Mouse (Mus musculus) forebrain, postnatal 0 days (tissue): ENCODE measurements around the gene Lima1. TPM values are rescaled to one million over a fixed set of nuclear protein-coding genes. Genes with fewer than 3 reads are reported as not detected.

Source experiments
- ATAC-seq: fragments of 200-750 bp; cut with Nextera tagmentation; 2 replicates; pipeline ENCODE4 v1.8.0; 2017; ENCODE audit warnings: mild to moderate bottlenecking, moderate library complexity
- DNase-seq: peaks from one replicate; pipeline ENCODE4 v3.0.0-alpha.2; 2015
- H3K27ac ChIP-seq: fragments of 300-500 bp; sonication (generic); 2 replicates; pipeline ENCODE4 v1.5.1; 2014; ENCODE audit warnings: low read depth, mild to moderate bottlenecking, antibody characterized with exemption, low read length, moderate library complexity, mixed read lengths
- H3K27me3 ChIP-seq: fragments of 300-500 bp; sonication (generic); 2 replicates; pipeline ENCODE4 v1.6.1; 2014; ENCODE audit warnings: mild to moderate bottlenecking, low read length, mixed read lengths; ENCODE audit not compliant: insufficient read depth
- H3K36me3 ChIP-seq: fragments of 300-500 bp; sonication (generic); 2 replicates; pipeline ENCODE4 v1.6.1; 2014; ENCODE audit warnings: mild to moderate bottlenecking, moderate library complexity; ENCODE audit not compliant: insufficient read depth
- H3K4me1 ChIP-seq: fragments of 300-500 bp; sonication (generic); 2 replicates; pipeline ENCODE4 v1.6.1; 2014; ENCODE audit warnings: antibody characterized with exemption; ENCODE audit not compliant: insufficient read depth
- H3K4me2 ChIP-seq: fragments of 300-500 bp; sonication (generic); 2 replicates; pipeline ENCODE4 v1.6.1; 2014; ENCODE audit warnings: low read depth, mild to moderate bottlenecking, moderate library complexity
- H3K4me3 ChIP-seq: fragments of 300-500 bp; sonication (generic); 2 replicates; pipeline ENCODE4 v1.5.1; 2014; ENCODE audit warnings: low read depth, low read length, mixed read lengths
- H3K9ac ChIP-seq: fragments of 300-500 bp; sonication (generic); 2 replicates; pipeline ENCODE4 v1.6.1; 2014; ENCODE audit warnings: mild to moderate bottlenecking
- H3K9me3 ChIP-seq: fragments of 300-500 bp; sonication (generic); 2 replicates; pipeline ENCODE4 v1.6.1; 2016; ENCODE audit warnings: low read length
- CTCF ChIP-seq: sonication (generic); IDR thresholded peaks from 2 replicates; pipeline ENCODE4 v1.5.1; 2016; ENCODE audit warnings: antibody characterized with exemption, control low read depth, low read depth
- WGBS: fragments of 180-500 bp; shearing (Covaris S2); extraction: QIAGEN DNeasy Blood & Tissue Kit; methylation state at CpG from one replicate; pipeline ENCODE4 v1.1.7; 2014; 5-methylcytosine and 5-hydroxymethylcytosine counted together
- polyA plus RNA-seq: library from polyadenylated mRNA; unstranded; fragments of >200 nt; fragmentation: Nextera tagmentation; extraction: Ambion mirVana; gene quantifications from 2 replicates; pipeline ENCODE4 v1.2.1, GENCODE M21; 2015
- total RNA-seq: library from RNA; depleted of rRNA; stranded (reverse); fragments of >200 nt; gene quantifications from 2 replicates; pipeline ENCODE4 v1.2.3, GENCODE M21; 2014; rRNA removed

Gene Lima1
- total and polyA plus RNA-seq, 2 experiments from 2014 or later = 9.7 to 11.8 TPM

DNA sequence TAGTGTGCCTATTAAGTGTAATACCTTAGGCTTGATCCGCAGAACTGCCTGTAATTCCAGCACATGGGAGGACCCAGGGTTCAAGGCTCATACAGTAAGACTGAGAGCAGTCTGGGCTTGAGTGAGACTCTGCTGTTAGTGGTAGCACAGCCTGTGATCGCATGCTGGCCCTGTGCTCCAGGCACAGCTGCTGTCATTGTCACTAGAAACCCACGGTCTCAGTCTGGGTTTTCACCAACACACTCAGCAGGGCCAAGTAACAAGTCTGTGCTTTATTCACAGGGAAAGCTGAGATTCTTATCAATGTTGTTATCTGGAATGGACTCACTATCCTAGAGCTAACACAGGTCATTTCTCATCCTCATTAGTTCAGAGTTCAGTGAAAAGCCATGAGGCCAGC, 121.1 kb downstream of the Lima1 start:
- no peak overlapping the region for H3K4me3 ChIP-seq
- H3K27ac ChIP-seq = no peak overlapping the region
- no peak overlapping the region for H3K4me2 ChIP-seq
- no peak for TF ChIP-seq CTCF
- no peak for ATAC-seq
- no peaks in the 10 kb centered on the region for H3K27me3 ChIP-seq
- H3K36me3 ChIP-seq = no peaks in the 10 kb centered on the region
- DNase-seq = no peak
- 64% methylated on average over 3 of the region's 3 CpGs for WGBS
- no peak overlapping the region for H3K9ac ChIP-seq
- no peaks in the 10 kb centered on the region for H3K4me1 ChIP-seq
- no peaks in the 10 kb centered on the region for H3K9me3 ChIP-seq

DNA sequence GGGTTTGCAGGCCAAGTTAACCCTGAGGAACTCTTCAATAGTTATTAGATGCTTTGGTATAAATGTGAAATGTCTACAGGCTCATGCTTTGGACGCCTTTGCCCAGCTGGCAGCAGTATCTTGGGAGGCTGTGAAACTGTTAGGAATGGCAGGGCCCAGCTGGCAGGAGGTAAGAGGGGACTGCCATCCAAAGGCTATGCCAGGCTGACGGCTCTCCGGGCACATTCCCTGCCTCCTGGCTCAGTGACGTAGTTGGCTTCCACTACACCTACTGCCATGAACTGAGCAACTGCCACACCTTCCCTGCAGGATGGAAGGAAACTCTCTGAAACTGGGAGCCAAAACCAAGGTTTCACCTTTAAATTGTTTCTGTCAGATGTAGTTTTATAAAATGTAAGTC, 135.0 kb downstream of the Lima1 start:
- Histone ChIP-seq H3K36me3 (peaks cover 75% of the 10 kb centered on the region), H3K9me3 (no peaks in the 10 kb centered on the region), H3K9ac (no peak overlapping the region), H3K4me1 (no peaks in the 10 kb centered on the region), H3K4me3 (no peak overlapping the region), H3K4me2 (no peak overlapping the region), H3K27ac (no peak overlapping the region), H3K27me3 (no peaks in the 10 kb centered on the region)
- DNase-seq (no peak), ATAC-seq (no peak)
- no peak for TF ChIP-seq CTCF
- WGBS = 76% methylated on average over 4 of the region's 4 CpGs

DNA sequence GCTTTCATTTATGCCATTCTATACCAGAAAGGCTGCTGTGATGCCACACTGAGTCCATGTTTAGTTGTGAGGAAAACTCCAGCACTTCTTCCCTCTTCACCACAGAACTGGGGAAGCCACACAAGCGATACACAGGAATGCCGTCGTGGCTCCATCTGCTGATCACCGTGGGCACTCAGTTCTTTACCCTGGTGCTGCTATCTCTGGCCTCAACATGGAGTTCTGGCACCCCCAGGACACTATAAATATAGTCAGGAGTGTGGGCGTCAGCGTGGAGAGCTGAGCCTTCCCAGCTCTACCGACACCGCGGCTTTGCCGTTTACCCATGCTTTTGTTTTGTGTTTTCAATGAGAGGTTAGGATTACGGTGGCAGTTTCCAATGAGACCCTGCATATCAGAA, 138.6 kb downstream of the Lima1 start:
- DNase-seq (no peak), ATAC-seq (no peak)
- TF ChIP-seq CTCF = no peak
- Histone ChIP-seq H3K4me2 (no peak overlapping the region), H3K4me1 (no peaks in the 10 kb centered on the region), H3K27ac (no peak overlapping the region), H3K9ac (no peak overlapping the region), H3K9me3 (no peaks in the 10 kb centered on the region), H3K4me3 (no peak overlapping the region), H3K27me3 (no peaks in the 10 kb centered on the region), H3K36me3 (peaks cover 57% of the 10 kb centered on the region)
- WGBS = 89% methylated on average over 11 of the region's 11 CpGs

DNA sequence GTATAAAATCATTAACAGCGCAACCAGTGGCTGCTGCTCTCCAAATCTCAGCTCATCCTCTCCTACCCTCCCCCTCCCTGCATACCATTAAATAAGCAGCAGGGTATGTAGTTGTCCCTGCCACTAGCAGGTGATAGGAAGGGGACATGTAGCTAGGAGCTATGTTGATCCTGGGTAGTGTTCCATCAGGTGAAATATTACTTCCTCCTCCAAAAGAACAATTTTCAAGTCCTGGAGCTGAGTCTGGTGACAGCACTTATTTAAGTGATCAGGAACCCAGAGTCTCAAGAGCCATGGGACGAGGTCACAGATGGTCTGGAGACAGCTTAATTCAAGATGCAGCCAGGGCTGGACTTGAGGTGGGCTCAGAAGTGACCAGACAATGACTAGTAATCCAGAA, 139.6 kb downstream of the Lima1 start:
- no peaks in the 10 kb centered on the region for H3K27me3 ChIP-seq
- DNase-seq (no peak), ATAC-seq (no peak)
- H3K36me3 ChIP-seq = peaks cover 47% of the 10 kb centered on the region
- no peak for TF ChIP-seq CTCF
- H3K9me3 ChIP-seq = no peaks in the 10 kb centered on the region
- H3K27ac ChIP-seq = no peak overlapping the region
- WGBS = 97% methylated on average over 2 of the region's 2 CpGs
- no peak overlapping the region for H3K4me2 ChIP-seq
- no peaks in the 10 kb centered on the region for H3K4me1 ChIP-seq
- no peak overlapping the region for H3K9ac ChIP-seq
- H3K4me3 ChIP-seq = no peak overlapping the region

DNA sequence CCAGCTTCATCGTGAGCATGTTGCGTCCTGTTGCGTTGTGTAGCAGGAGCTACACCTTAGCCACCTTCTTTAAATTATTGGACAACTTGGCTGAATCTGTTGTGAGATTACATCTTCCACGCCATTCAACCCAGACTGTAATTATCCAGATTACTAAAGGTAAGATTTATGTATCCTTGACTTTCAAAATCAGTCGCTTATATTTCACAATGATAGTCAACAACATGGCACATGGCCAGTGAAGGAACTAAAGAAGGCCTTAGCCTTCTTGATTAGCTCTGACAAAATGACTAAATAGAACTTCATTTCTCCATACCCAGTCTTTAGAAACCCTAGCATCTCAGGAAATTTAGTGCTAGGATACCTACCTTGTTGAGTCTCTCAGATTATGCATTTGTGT, 142.1 kb downstream of the Lima1 start:
- TF ChIP-seq CTCF = no peak
- H3K9ac ChIP-seq = no peak overlapping the region
- H3K4me3 ChIP-seq = no peak overlapping the region
- no peaks in the 10 kb centered on the region for H3K4me1 ChIP-seq
- no peaks in the 10 kb centered on the region for H3K9me3 ChIP-seq
- H3K4me2 ChIP-seq = no peak overlapping the region
- H3K27ac ChIP-seq = no peak overlapping the region
- ATAC-seq (no peak), DNase-seq (no peak)
- no peaks in the 10 kb centered on the region for H3K27me3 ChIP-seq
- 94% methylated on average over 5 of the region's 5 CpGs for WGBS
- H3K36me3 ChIP-seq = peaks cover 35% of the 10 kb centered on the region

DNA sequence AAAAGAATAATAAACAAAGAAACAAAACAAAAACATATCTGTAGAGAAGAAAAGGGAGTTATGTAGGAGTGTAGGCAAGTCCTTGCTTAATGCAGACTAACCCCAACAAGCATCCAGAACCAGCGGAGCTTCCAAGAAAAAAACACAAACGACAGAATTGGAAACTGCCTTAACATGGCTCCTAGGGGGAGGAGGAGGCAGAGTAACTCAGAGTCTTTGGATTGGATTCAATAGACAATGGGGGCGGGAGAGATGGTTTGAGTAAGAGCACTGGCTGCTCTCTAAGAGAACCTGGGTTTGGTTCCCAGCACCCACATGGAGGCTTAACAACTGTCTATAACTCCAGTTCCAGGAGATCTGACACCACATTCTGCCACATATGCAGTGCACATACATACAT, 143.6 kb downstream of the Lima1 start:
- ATAC-seq = no peak
- no peak overlapping the region for H3K4me2 ChIP-seq
- no peaks in the 10 kb centered on the region for H3K4me1 ChIP-seq
- no peak for TF ChIP-seq CTCF
- H3K36me3 ChIP-seq = peaks cover 27% of the 10 kb centered on the region
- no peak overlapping the region for H3K9ac ChIP-seq
- H3K9me3 ChIP-seq = no peaks in the 10 kb centered on the region
- no peak for DNase-seq
- 88% methylated on average over 3 of the region's 3 CpGs for WGBS
- H3K27ac ChIP-seq = no peak overlapping the region
- H3K27me3 ChIP-seq = no peaks in the 10 kb centered on the region
- H3K4me3 ChIP-seq = no peak overlapping the region

DNA sequence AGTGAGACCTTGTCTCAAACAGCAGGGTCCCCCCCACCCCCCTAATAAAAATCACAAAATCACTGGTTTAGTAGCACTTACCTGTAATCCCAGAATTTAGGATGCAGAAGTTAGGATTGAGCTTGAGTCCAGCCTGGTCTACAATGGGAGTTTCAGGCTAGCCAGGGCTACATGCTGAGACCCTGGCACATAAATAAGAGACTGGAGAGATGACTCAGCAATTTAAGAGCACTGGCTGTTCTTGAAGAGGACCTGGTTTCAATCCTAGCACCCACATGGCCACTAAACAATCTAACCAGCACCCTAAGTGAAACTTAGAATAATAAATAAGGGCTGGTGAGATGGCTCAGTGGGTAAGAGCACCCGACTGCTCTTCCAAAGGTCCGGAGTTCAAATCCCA, 144.1 kb downstream of the Lima1 start:
- no peak overlapping the region for H3K4me3 ChIP-seq
- ATAC-seq (no peak), DNase-seq (no peak)
- 100% methylated on average over 2 of the region's 2 CpGs for WGBS
- H3K27me3 ChIP-seq = no peaks in the 10 kb centered on the region
- no peaks in the 10 kb centered on the region for H3K9me3 ChIP-seq
- no peak overlapping the region for H3K9ac ChIP-seq
- TF ChIP-seq CTCF = no peak
- no peaks in the 10 kb centered on the region for H3K4me1 ChIP-seq
- peaks cover 23% of the 10 kb centered on the region; the same call in 1 of the 2 replicates for H3K36me3 ChIP-seq
- no peak overlapping the region for H3K27ac ChIP-seq
- no peak overlapping the region for H3K4me2 ChIP-seq

DNA sequence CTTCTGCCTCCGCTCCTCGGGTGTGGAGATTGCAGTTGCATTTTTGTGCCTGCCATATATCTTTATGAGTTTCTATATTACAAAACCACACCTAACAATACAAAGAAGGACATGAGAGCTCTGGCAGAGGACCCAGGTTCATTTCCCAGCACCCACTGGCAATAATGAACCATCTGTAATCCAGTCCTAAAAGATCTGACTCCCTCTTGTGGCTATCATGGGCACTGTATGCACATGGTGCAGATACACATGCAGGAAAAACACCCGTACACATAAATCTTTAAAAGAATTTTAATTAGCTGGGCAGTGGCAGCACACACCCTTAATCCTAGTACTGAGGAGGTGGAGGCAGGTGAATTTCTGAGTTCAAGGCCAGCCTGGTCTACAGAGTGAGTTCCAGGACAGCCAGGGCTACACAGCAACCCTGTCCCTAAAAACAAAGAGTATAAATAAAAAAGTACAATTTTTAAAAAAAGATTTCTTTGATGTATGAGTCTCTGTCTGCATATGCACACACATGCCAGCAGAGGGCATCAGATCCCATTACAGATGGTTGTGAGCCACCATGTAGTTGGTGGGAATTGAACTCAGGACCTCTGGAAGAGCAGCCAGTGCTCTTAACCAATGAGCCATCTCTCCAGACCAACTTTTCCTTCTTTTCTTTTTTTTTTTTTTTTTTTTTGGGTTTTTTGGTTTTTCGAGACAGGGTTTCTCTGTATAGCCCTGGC, 146.0 kb downstream of the Lima1 start:
- no peak for ATAC-seq
- Histone ChIP-seq H3K4me2 (no peak overlapping the region), H3K9me3 (no peaks in the 10 kb centered on the region)

More for the DNA sequence above, 146.0 kb downstream of the Lima1 start:
- TF ChIP-seq CTCF = no peak; the same call in 1 of the 2 replicates
- no peaks in the 10 kb centered on the region for H3K27me3 ChIP-seq
- whole genome bisulfite sequencing = 94% methylated on average over 3 of the region's 4 CpGs
- peaks cover 12% of the 10 kb centered on the region; the same call in 1 of the 2 replicates for H3K36me3 ChIP-seq
- no peak for DNase-seq
- no peak overlapping the region for H3K27ac ChIP-seq
- no peaks in the 10 kb centered on the region for H3K4me1 ChIP-seq
- no peak overlapping the region for H3K4me3 ChIP-seq
- no peak overlapping the region for H3K9ac ChIP-seq

Other genes with a start within 250 kb of the Lima1 start
- 27.5 and 39.7 TPM in 2 replicates for gene Racgap1, start 223.8 kb downstream of the Lima1 start, total RNA-seq
- 31.7 and 34.2 TPM in 2 replicates for gene Racgap1, start 223.8 kb downstream of the Lima1 start, polyA plus RNA-seq
- gene Asic1, start 205.1 kb downstream of the Lima1 start, total RNA-seq = 81.9 and 99.1 TPM in 2 replicates
- gene Asic1, start 205.1 kb downstream of the Lima1 start, polyA plus RNA-seq = 24.7 and 28.1 TPM in 2 replicates
- 89.7 and 90.1 TPM in 2 replicates for gene Smarcd1, start 173.3 kb downstream of the Lima1 start, total RNA-seq
- 93.6 and 107 TPM in 2 replicates for gene Smarcd1, start 173.3 kb downstream of the Lima1 start, polyA plus RNA-seq
- not detected in 2 replicates for gene Gm17349, start 170.0 kb downstream of the Lima1 start, total RNA-seq
- gene Gm17349, start 170.0 kb downstream of the Lima1 start, polyA plus RNA-seq = not detected in 2 replicates
- gene Gpd1, start 157.9 kb downstream of the Lima1 start, total RNA-seq = 6.0 and 6.1 TPM in 2 replicates
- 3.9 and 4.3 TPM in 2 replicates for gene Gpd1, start 157.9 kb downstream of the Lima1 start, polyA plus RNA-seq
- 69.0 and 86.2 TPM in 2 replicates for gene Cox14, start 149.8 kb downstream of the Lima1 start, total RNA-seq
- 177 and 209 TPM in 2 replicates for gene Cox14, start 149.8 kb downstream of the Lima1 start, polyA plus RNA-seq
- 95.7 and 99.2 TPM in 2 replicates for gene Cers5, start 102.6 kb downstream of the Lima1 start, total RNA-seq
- 69.5 and 76.8 TPM in 2 replicates for gene Cers5, start 102.6 kb downstream of the Lima1 start, polyA plus RNA-seq
- under 0.01 TPM in 1 of 2 replicates, not detected in the other for gene Fam186a, start 91.6 kb upstream of the Lima1 start, total RNA-seq
- gene Fam186a, start 91.6 kb upstream of the Lima1 start, polyA plus RNA-seq = not detected in 2 replicates
- 39.1 and 48.6 TPM in 2 replicates for gene Larp4, start 94.6 kb upstream of the Lima1 start, total RNA-seq
- gene Larp4, start 94.6 kb upstream of the Lima1 start, polyA plus RNA-seq = 12.4 and 19.1 TPM in 2 replicates
- 29.3 and 40.6 TPM in 2 replicates for gene Dip2b, start 163.2 kb upstream of the Lima1 start, total RNA-seq
- gene Dip2b, start 163.2 kb upstream of the Lima1 start, polyA plus RNA-seq = 4.7 and 8.3 TPM in 2 replicates